In genomic region chr2:106193889-106194347, GRCm38 (mm10) we compare ENCODE assay signal across 8 mouse cellular contexts.
DNase-seq lines count a peak whose midpoint lies in the region; ATAC-seq and TF ChIP-seq lines count a peak whose summit lies in the region.

No protein-coding gene starts in this region.

- 3% methylated on average over 9 of the region's 9 CpGs for WGBS in heart, embryonic 11.5 days (ENCODE audit: insufficient replicate concordance)
- WGBS in hindbrain, embryonic 11.5 days = under 1% methylated on average over 9 of the region's 9 CpGs
- WGBS in midbrain, embryonic 15.5 days = 1% methylated on average over 9 of the region's 9 CpGs
- WGBS in thymus, adult 2 months = 11% methylated on average over 9 of the region's 9 CpGs

- 0 out of 2 replicates have a peak, but pooled peaks have one; percentile 35 for ATAC-seq in heart, embryonic 11.5 days (replicated peaks; ENCODE audit: insufficient number of reproducible peaks, low FRiP score, low TSS enrichment)
- peak; percentile 69 for ATAC-seq in hindbrain, embryonic 11.5 days (ENCODE audit: low FRiP score)
- peak; percentile 75 for ATAC-seq in midbrain, embryonic 15.5 days (replicated peaks)

- no peak for DNase-seq in heart, adult 9 months (ENCODE audit: low spot score in 2 of 2)
- peak; percentile 32 for DNase-seq in cerebellum, adult 9-11 months
- DNase-seq in hindbrain, embryonic 11.5 days (ENCODE audit: low spot score) = peak; percentile 75
- no peak for DNase-seq in left cerebral cortex, postnatal 10 days (ENCODE audit: extremely low spot score in 1 of 2, low spot score in 2 of 2)
- no peak for DNase-seq in thymus, adult 2 months
- DNase-seq in layer of hippocampus, postnatal 25 days (ENCODE audit: extremely low spot score in 1 of 2, low spot score in 1 of 2) = no peak

- H3K27me3 ChIP-seq in heart, embryonic 11.5 days (ENCODE audit: control insufficient read depth, insufficient read depth, low read length) = no peaks in the 10 kb centered on the region
- H3K27me3 ChIP-seq in hindbrain, embryonic 11.5 days (ENCODE audit: control insufficient read depth, insufficient read depth, low read length) = no peaks in the 10 kb centered on the region; the same call in 1 of the 2 replicates
- H3K27me3 ChIP-seq in midbrain, embryonic 15.5 days (replicated peaks) = peaks cover 10% of the 10 kb centered on the region
- H3K27me3 ChIP-seq in thymus, adult 2 months (ENCODE audit: control insufficient read depth, insufficient read depth, low read length) = no peaks in the 10 kb centered on the region

- no peaks in the 10 kb centered on the region for H3K36me3 ChIP-seq in heart, embryonic 11.5 days (ENCODE audit: control insufficient read depth, insufficient read depth, low read length)
- no peaks in the 10 kb centered on the region for H3K36me3 ChIP-seq in hindbrain, embryonic 11.5 days (ENCODE audit: control insufficient read depth, insufficient read depth, low read length)
- no peaks in the 10 kb centered on the region for H3K36me3 ChIP-seq in midbrain, embryonic 15.5 days (replicated peaks)
- no peaks in the 10 kb centered on the region for H3K36me3 ChIP-seq in thymus, adult 2 months (ENCODE audit: control insufficient read depth, insufficient read depth, low read length)

- H3K27ac ChIP-seq in heart, embryonic 11.5 days (ENCODE audit: low read depth, low read length) = no peak overlapping the region
- H3K27ac ChIP-seq in hindbrain, embryonic 11.5 days (ENCODE audit: low read depth, low read length) = peak overlapping the region; percentile 81
- H3K27ac ChIP-seq in midbrain, embryonic 15.5 days = peak overlapping the region; percentile 40; the same call in 1 of the 2 replicates
- no peak overlapping the region for H3K27ac ChIP-seq in thymus, adult 2 months (ENCODE audit: control insufficient read depth, insufficient read depth, low read length)

- intact Hi-C loops in left cerebral cortex, postnatal 10 days (cut with DNase I) = loop anchor here (5.0 to 10.0 kb wide), 3 partner anchors 672 to 939 kb away; no protein-coding TSS in a partner anchor

- peak overlapping the region; percentile 36 for H3K4me3 ChIP-seq in heart, embryonic 11.5 days (ENCODE audit: low read depth, low read length)
- H3K4me3 ChIP-seq in hindbrain, embryonic 11.5 days (ENCODE audit: low read depth, low read length) = peak overlapping the region; percentile 36
- H3K4me3 ChIP-seq in midbrain, embryonic 15.5 days = peak overlapping the region; percentile 35
- no peak overlapping the region for H3K4me3 ChIP-seq in thymus, adult 2 months (ENCODE audit: control insufficient read depth, insufficient read depth, low read length)

- H3K9ac ChIP-seq in heart, embryonic 11.5 days (ENCODE audit: low read depth, low read length) = 0 out of 2 replicates have a peak overlapping the region, but pooled peaks have one; percentile 19
- H3K9ac ChIP-seq in hindbrain, embryonic 11.5 days (ENCODE audit: low read depth, low read length) = peak overlapping the region; percentile 56
- H3K9ac ChIP-seq in midbrain, embryonic 15.5 days = peak overlapping the region; percentile 36

- no peak for TF ChIP-seq CTCF in thymus, adult 2 months (IDR thresholded peaks at IDR 0.05; ENCODE audit: borderline replicate concordance, control insufficient read depth, extremely low read depth, insufficient read depth, low read length, poor library complexity)

- peak overlapping the region; percentile 79 for H3K4me2 ChIP-seq in heart, embryonic 11.5 days
- peak overlapping the region; percentile 68 for H3K4me2 ChIP-seq in hindbrain, embryonic 11.5 days (replicated peaks; ENCODE audit: low read depth, low read length)
- H3K4me2 ChIP-seq in midbrain, embryonic 15.5 days = peak overlapping the region; percentile 59

- no peaks in the 10 kb centered on the region for H3K9me3 ChIP-seq in heart, embryonic 11.5 days (replicated peaks; ENCODE audit: control insufficient read depth, low read length)
- H3K9me3 ChIP-seq in hindbrain, embryonic 11.5 days (ENCODE audit: control insufficient read depth, low read length) = no peaks in the 10 kb centered on the region
- no peaks in the 10 kb centered on the region for H3K9me3 ChIP-seq in midbrain, embryonic 15.5 days

- H3K4me1 ChIP-seq in heart, embryonic 11.5 days (ENCODE audit: control insufficient read depth, insufficient read depth, low read length) = no peaks in the 10 kb centered on the region
- H3K4me1 ChIP-seq in hindbrain, embryonic 11.5 days (replicated peaks; ENCODE audit: control insufficient read depth, insufficient read depth, low read length) = 0 out of 2 replicates have a peak, but pooled peaks cover 2% of the 10 kb centered on the region
- peaks cover 20% of the 10 kb centered on the region for H3K4me1 ChIP-seq in midbrain, embryonic 15.5 days
- H3K4me1 ChIP-seq in thymus, adult 2 months (replicated peaks; ENCODE audit: control insufficient read depth, insufficient read depth, low read length) = no peaks in the 10 kb centered on the region

- TF ChIP-seq POLR2A in thymus, adult 2 months (IDR thresholded peaks at IDR 0.05; ENCODE audit: control insufficient read depth, extremely low read depth, insufficient read depth, low read length, poor library complexity) = no peak

Comparison
In these comparisons a context has a peak if more than half of its experiments do, and no peak if none do; other contexts are left out.
1. H3K27ac ChIP-seq: peak in hindbrain, embryonic 11.5 days (single experiment) and midbrain, embryonic 15.5 days (single experiment); none in heart, embryonic 11.5 days (single experiment) and thymus, adult 2 months (single experiment).
2. DNase-seq: peak in cerebellum, adult 9-11 months (single experiment) and hindbrain, embryonic 11.5 days (single experiment); none in heart, adult 9 months (0 of 2), left cerebral cortex, postnatal 10 days (0 of 2), thymus, adult 2 months (single experiment) and layer of hippocampus, postnatal 25 days (0 of 2).
3. Peak in every context shown above with its lines, with median percentiles within 50 percentile points of each other: ATAC-seq, H3K4me2 ChIP-seq and H3K9ac ChIP-seq.